ENCODE assay signal across 17 mouse cellular contexts in the genomic region with DNA sequence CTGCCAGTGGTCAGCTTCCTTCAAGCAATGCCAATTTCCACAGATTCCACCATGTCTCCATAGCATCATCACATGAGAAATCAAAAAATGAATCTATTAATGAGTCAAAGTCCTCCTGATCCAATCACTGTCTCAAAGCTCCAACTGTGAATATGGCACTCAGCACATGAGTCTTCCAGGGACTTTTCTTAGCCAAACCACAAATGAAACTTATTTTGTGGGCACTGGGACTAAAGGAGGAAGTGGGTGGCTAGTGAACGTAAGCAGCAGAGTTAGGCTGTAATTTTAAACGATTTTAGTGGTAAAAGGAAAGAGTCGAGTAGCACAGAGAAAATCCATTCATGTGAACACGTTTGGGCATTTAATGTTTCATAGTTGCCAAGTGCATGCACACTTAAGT. TPM values are rescaled to one million over a fixed set of nuclear protein-coding genes. Genes with fewer than 3 reads are reported as not detected.
"Had no signal": no experiment of that assay in that cellular context is flagged by ENCODE, and none has a peak within 500 bp of the region (broad histone marks: within the 10 kb centered on the region; RNA-seq: fewer than 3 reads in every experiment).

No protein-coding gene starts in this region.

- DNase-seq: kidney, adult 11 months; kidney, adult 9 months; left cerebral cortex, postnatal 4 days; lung, embryonic 14.5 days; lung, postnatal 10 days; midbrain, embryonic 14.5 days; retina, postnatal 1 day; right cerebral cortex, postnatal 4 days; spleen, adult 18-20 months; thymus, postnatal 36 days had no signal

- H3K4me3 ChIP-seq: left cerebral cortex, adult 2 months; liver, embryonic 12.5 days; midbrain, embryonic 10.5 days; neural tube, embryonic 12.5 days; stomach, embryonic 15.5 days had no signal

- H3K4me2 ChIP-seq: liver, embryonic 12.5 days; lung, embryonic 14.5 days; neural tube, embryonic 12.5 days; stomach, embryonic 15.5 days had no signal

- H3K9me3 ChIP-seq: liver, embryonic 12.5 days; midbrain, embryonic 10.5 days; neural tube, embryonic 12.5 days; stomach, embryonic 15.5 days had no signal

- H3K27ac ChIP-seq: kidney, postnatal 0 days; left cerebral cortex, adult 2 months; liver, embryonic 12.5 days; midbrain, embryonic 10.5 days; neural tube, embryonic 12.5 days had no signal

- H3K4me1 ChIP-seq: liver, embryonic 12.5 days; midbrain, embryonic 10.5 days; neural tube, embryonic 12.5 days; stomach, embryonic 15.5 days had no signal

- H3K9ac ChIP-seq: liver, embryonic 12.5 days; lung, embryonic 14.5 days; neural tube, embryonic 12.5 days; stomach, embryonic 15.5 days had no signal

- H3K36me3 ChIP-seq: liver, embryonic 12.5 days; midbrain, embryonic 10.5 days; neural tube, embryonic 12.5 days; stomach, embryonic 15.5 days had no signal

- ATAC-seq: liver, embryonic 12.5 days had no signal

- H3K27me3 ChIP-seq: liver, embryonic 12.5 days; neural tube, embryonic 12.5 days; stomach, embryonic 15.5 days had no signal

RNA-seq across cellular contexts. Expression of a gene that starts 21.0 kb away (rescaled TPM):
- total RNA-seq: neutrophil, adult 5-6 weeks had no signal
